Mouse (Mus musculus) neural tube, embryonic 13.5 days (tissue): ENCODE measurements around the gene Slc38a7. TPM values are rescaled to one million over a fixed set of nuclear protein-coding genes. Genes with fewer than 3 reads are reported as not detected.

Experiments used
- ATAC-seq: fragments of 200-750 bp; cut with Nextera tagmentation; 2 replicates; pipeline ENCODE4 v1.8.0; 2017; ENCODE audit warnings: low read depth, mild to moderate bottlenecking, moderate TSS enrichment, moderate library complexity
- H3K27ac ChIP-seq: fragments of 300-500 bp; sonication (generic); replicated peaks from 2 replicates; pipeline ENCODE4 v1.5.1; 2015; ENCODE audit warnings: moderate library complexity, mild to moderate bottlenecking, inconsistent platforms
- H3K27me3 ChIP-seq: fragments of 300-500 bp; sonication (generic); 2 replicates; pipeline ENCODE4 v1.6.1; 2015; ENCODE audit warnings: mild to moderate bottlenecking, inconsistent platforms
- H3K36me3 ChIP-seq: fragments of 300-500 bp; sonication (generic); 2 replicates; pipeline ENCODE4 v1.6.1; 2015; ENCODE audit warnings: mild to moderate bottlenecking, inconsistent platforms
- H3K4me1 ChIP-seq: fragments of 300-500 bp; sonication (generic); replicated peaks from 2 replicates; pipeline ENCODE4 v1.6.1; 2015; ENCODE audit warnings: inconsistent platforms
- H3K4me2 ChIP-seq: fragments of 300-500 bp; sonication (generic); 2 replicates; pipeline ENCODE4 v1.6.1; 2015; ENCODE audit warnings: inconsistent platforms, mild to moderate bottlenecking, moderate library complexity
- H3K4me3 ChIP-seq: fragments of 300-500 bp; sonication (generic); 2 replicates; pipeline ENCODE4 v1.5.1; 2015; ENCODE audit warnings: mild to moderate bottlenecking, inconsistent platforms
- H3K9ac ChIP-seq: fragments of 300-500 bp; sonication (generic); 2 replicates; pipeline ENCODE4 v1.6.1; 2015; ENCODE audit warnings: moderate library complexity, mild to moderate bottlenecking, inconsistent platforms
- H3K9me3 ChIP-seq: fragments of 300-500 bp; sonication (generic); 2 replicates; pipeline ENCODE4 v1.6.1; 2016; ENCODE audit warnings: inconsistent platforms
- WGBS: fragments of 180-500 bp; shearing (Covaris S2); methylation state at CpG from one replicate; pipeline ENCODE4 v1.1.7; 2015; 5-methylcytosine and 5-hydroxymethylcytosine counted together
- polyA plus RNA-seq: library from polyadenylated mRNA; unstranded; fragments of >200 nt; fragmentation: Nextera tagmentation; extraction: Ambion mirVana; gene quantifications from 2 replicates; pipeline ENCODE4 v1.2.1, GENCODE M21; 2015

Gene Slc38a7
- polyA plus RNA-seq, 1 experiment from 2014 or later, result 22.0 TPM

GRCm38 (mm10) chr8:95818211-95818610, 35.1 kb downstream of the Slc38a7 start:
- H3K9ac ChIP-seq, result no peak overlapping the region
- no peak for ATAC-seq
- H3K9me3 ChIP-seq, result no peaks in the 10 kb centered on the region
- H3K27ac ChIP-seq, result no peak overlapping the region
- H3K36me3 ChIP-seq, result no peaks in the 10 kb centered on the region
- H3K27me3 ChIP-seq, result no peaks in the 10 kb centered on the region
- H3K4me1 ChIP-seq, result no peaks in the 10 kb centered on the region
- 48% methylated on average over 1 of the region's 1 CpGs for whole genome bisulfite sequencing
- no peak overlapping the region for H3K4me2 ChIP-seq
- no peak overlapping the region for H3K4me3 ChIP-seq

DNA sequence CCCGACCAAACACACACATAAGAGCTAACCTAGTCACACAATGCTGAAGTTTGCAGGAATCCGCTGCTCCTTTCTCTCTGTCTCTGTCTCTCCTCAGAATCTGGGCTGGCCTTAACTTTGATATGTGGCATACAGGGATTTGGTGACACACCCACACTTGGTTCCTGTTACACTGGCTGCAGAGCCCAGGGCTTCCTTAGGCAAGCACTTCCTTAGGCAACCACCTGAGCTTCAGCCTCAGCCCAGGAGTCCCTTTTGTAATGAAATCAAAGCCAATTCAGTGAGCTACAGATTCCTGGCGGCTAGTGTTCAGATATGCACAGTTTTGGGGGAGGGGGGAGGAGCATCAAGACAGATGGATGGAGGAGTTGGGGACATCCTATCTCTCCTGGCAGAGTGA, 35.7 kb downstream of the Slc38a7 start:
- Histone ChIP-seq H3K9ac (no peak overlapping the region), H3K4me1 (no peaks in the 10 kb centered on the region), H3K27me3 (no peaks in the 10 kb centered on the region), H3K4me2 (no peak overlapping the region), H3K36me3 (no peaks in the 10 kb centered on the region), H3K9me3 (no peaks in the 10 kb centered on the region), H3K4me3 (no peak overlapping the region), H3K27ac (no peak overlapping the region)
- no peak for ATAC-seq
- WGBS, result 67% methylated on average over 3 of the region's 3 CpGs

GRCm38 (mm10) chr8:95816044-95816708, 37.2 kb downstream of the Slc38a7 start:
- 42% methylated on average over 6 of the region's 6 CpGs for WGBS
- H3K27ac ChIP-seq, result no peak overlapping the region
- H3K9me3 ChIP-seq, result no peaks in the 10 kb centered on the region
- H3K4me1 ChIP-seq, result no peaks in the 10 kb centered on the region
- H3K36me3 ChIP-seq, result no peaks in the 10 kb centered on the region
- H3K4me3 ChIP-seq, result no peak overlapping the region
- H3K4me2 ChIP-seq, result no peak overlapping the region
- ATAC-seq, result no peak
- no peaks in the 10 kb centered on the region for H3K27me3 ChIP-seq
- H3K9ac ChIP-seq, result no peak overlapping the region

- 55% methylated on average over 3 of the region's 3 CpGs for WGBS
- no peak overlapping the region for H3K4me3 ChIP-seq
- ATAC-seq, result no peak
- H3K36me3 ChIP-seq, result no peaks in the 10 kb centered on the region
- H3K27ac ChIP-seq, result no peak overlapping the region
- no peaks in the 10 kb centered on the region for H3K9me3 ChIP-seq
- H3K9ac ChIP-seq, result no peak overlapping the region
- peaks cover 12% of the 10 kb centered on the region for H3K4me1 ChIP-seq
- no peak overlapping the region for H3K4me2 ChIP-seq
- no peaks in the 10 kb centered on the region for H3K27me3 ChIP-seq
Measured at GRCm38 (mm10) chr8:95810184-95810591, 43.2 kb downstream of the Slc38a7 start.

DNA sequence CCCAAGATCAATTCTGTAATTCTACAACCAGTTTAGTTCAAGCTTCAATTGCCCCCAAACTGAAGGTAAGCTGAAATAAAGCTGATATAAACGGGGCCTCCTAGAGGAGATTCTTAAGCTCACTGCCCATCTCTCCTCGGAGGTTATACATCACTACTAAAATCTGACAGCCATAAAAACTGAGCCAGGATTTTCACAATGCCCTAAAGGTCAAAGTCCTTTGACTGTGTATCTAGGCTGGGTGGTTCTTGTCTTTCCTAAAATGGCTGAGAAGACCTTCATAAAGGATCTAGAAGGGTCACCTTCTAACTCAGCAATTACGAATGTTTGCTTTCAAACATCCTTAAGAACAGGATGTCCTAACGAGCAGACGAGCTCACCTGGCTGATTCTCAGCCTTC, 44.2 kb downstream of the Slc38a7 start:
- 87% methylated on average over 5 of the region's 5 CpGs for WGBS
- Histone ChIP-seq H3K4me2 (no peak overlapping the region), H3K36me3 (no peaks in the 10 kb centered on the region), H3K4me3 (no peak overlapping the region), H3K27me3 (no peaks in the 10 kb centered on the region), H3K4me1 (peaks cover 19% of the 10 kb centered on the region), H3K27ac (no peak overlapping the region), H3K9ac (no peak overlapping the region), H3K9me3 (no peaks in the 10 kb centered on the region)
- no peak for ATAC-seq

DNA sequence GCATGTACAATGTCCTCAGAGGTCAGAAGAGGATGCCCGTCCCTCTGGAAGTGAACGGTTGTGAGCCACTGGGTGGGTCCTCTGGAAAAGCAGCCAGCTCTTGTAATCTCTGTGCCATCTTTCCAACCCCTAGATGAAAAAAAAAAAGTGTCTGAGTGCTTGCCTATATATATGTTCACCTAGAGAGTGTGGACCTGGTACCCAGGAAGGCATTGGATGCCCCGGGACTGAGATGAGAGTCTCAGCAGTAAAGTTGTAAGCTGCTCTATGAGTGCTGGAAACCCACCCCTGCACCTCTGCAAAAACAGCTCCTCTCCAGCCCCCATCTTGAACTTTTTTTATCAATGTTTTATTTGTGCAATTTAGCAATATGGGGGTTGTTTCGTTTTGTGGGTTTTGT, 44.7 kb downstream of the Slc38a7 start:
- no peaks in the 10 kb centered on the region for H3K27me3 ChIP-seq

GRCm38 (mm10) chr8:95807861-95808260, 45.5 kb downstream of the Slc38a7 start:
- ATAC-seq, result peak; percentile 96
- H3K4me1 ChIP-seq, result peaks cover 19% of the 10 kb centered on the region
- H3K27ac ChIP-seq, result peak overlapping the region; percentile 96
- peak overlapping the region; percentile 99 for H3K4me3 ChIP-seq
- H3K9me3 ChIP-seq, result no peaks in the 10 kb centered on the region
- under 1% methylated on average over 20 of the region's 20 CpGs for WGBS
- H3K27me3 ChIP-seq, result no peaks in the 10 kb centered on the region
- H3K9ac ChIP-seq, result peak overlapping the region; percentile 63
- H3K36me3 ChIP-seq, result no peaks in the 10 kb centered on the region
- peak overlapping the region; percentile 98 for H3K4me2 ChIP-seq

More for the DNA sequence above, 44.7 kb downstream of the Slc38a7 start:
- Histone ChIP-seq H3K27ac (no peak overlapping the region), H3K36me3 (no peaks in the 10 kb centered on the region), H3K9me3 (no peaks in the 10 kb centered on the region), H3K4me3 (no peak overlapping the region), H3K9ac (no peak overlapping the region), H3K4me2 (no peak overlapping the region), H3K4me1 (peaks cover 19% of the 10 kb centered on the region)
- ATAC-seq, result no peak
- WGBS, result 89% methylated on average over 4 of the region's 4 CpGs

- under 1% methylated on average over 44 of the region's 44 CpGs for WGBS
Measured at GRCm38 (mm10) chr8:95807331-95807843, 46.0 kb downstream of the Slc38a7 start, which contains the start of gene Cnot1. TSS of gene Cnot1 (minus strand) at chr8:95807464.

GRCm38 (mm10) chr8:95806461-95807191, 46.7 kb downstream of the Slc38a7 start:
- peak overlapping the region; percentile 99 for H3K4me3 ChIP-seq
- under 1% methylated on average over 54 of the region's 69 CpGs for WGBS
- no peak; the same call in 1 of the 2 replicates for ATAC-seq

More at GRCm38 (mm10) chr8:95807331-95807843, 46.0 kb downstream of the Slc38a7 start, which contains the start of gene Cnot1:
- peak within 1 kb of the TSS; percentile 98 for H3K4me2 ChIP-seq
- peaks cover 21% of the 10 kb centered on the region for H3K4me1 ChIP-seq
- H3K27me3 ChIP-seq, result no peaks in the 10 kb centered on the region
- no peaks in the 10 kb centered on the region for H3K9me3 ChIP-seq
- H3K36me3 ChIP-seq, result no peaks in the 10 kb centered on the region
- H3K4me3 ChIP-seq, result peak within 1 kb of the TSS; percentile 99
- H3K27ac ChIP-seq, result peak within 1 kb of the TSS; percentile 96
- ATAC-seq, result peak; percentile 98
- H3K9ac ChIP-seq, result peak within 1 kb of the TSS; percentile 98

GRCm38 (mm10) chr8:95805482-95805881, 47.9 kb downstream of the Slc38a7 start:
- peak overlapping the region; percentile 99 for H3K4me3 ChIP-seq
- ATAC-seq, result no peak
- H3K27ac ChIP-seq, result no peak overlapping the region
- WGBS, result 60% methylated on average over 2 of the region's 2 CpGs
- H3K4me1 ChIP-seq, result peaks cover 32% of the 10 kb centered on the region
- H3K4me2 ChIP-seq, result peak overlapping the region; percentile 98
- H3K27me3 ChIP-seq, result no peaks in the 10 kb centered on the region
- H3K36me3 ChIP-seq, result 0 out of 2 replicates have a peak, but pooled peaks cover 5% of the 10 kb centered on the region
- H3K9ac ChIP-seq, result peak overlapping the region; percentile 98
- H3K9me3 ChIP-seq, result no peaks in the 10 kb centered on the region

More at GRCm38 (mm10) chr8:95806461-95807191, 46.7 kb downstream of the Slc38a7 start:
- H3K36me3 ChIP-seq, result no peaks in the 10 kb centered on the region
- H3K27ac ChIP-seq, result peak overlapping the region; percentile 94
- peaks cover 29% of the 10 kb centered on the region for H3K4me1 ChIP-seq
- H3K4me2 ChIP-seq, result peak overlapping the region; percentile 98
- H3K9ac ChIP-seq, result peak overlapping the region; percentile 98
- H3K9me3 ChIP-seq, result no peaks in the 10 kb centered on the region
- no peaks in the 10 kb centered on the region for H3K27me3 ChIP-seq

GRCm38 (mm10) chr8:95802231-95802630, 51.1 kb downstream of the Slc38a7 start:
- no peak for ATAC-seq
- no peak overlapping the region for H3K9ac ChIP-seq
- no peaks in the 10 kb centered on the region for H3K27me3 ChIP-seq
- 0 out of 2 replicates have a peak, but pooled peaks cover 5% of the 10 kb centered on the region for H3K36me3 ChIP-seq
- no peak overlapping the region for H3K4me2 ChIP-seq
- 94% methylated on average over 8 of the region's 8 CpGs for WGBS
- no peak overlapping the region for H3K4me3 ChIP-seq
- H3K4me1 ChIP-seq, result peaks cover 36% of the 10 kb centered on the region
- H3K9me3 ChIP-seq, result no peaks in the 10 kb centered on the region
- no peak overlapping the region for H3K27ac ChIP-seq

DNA sequence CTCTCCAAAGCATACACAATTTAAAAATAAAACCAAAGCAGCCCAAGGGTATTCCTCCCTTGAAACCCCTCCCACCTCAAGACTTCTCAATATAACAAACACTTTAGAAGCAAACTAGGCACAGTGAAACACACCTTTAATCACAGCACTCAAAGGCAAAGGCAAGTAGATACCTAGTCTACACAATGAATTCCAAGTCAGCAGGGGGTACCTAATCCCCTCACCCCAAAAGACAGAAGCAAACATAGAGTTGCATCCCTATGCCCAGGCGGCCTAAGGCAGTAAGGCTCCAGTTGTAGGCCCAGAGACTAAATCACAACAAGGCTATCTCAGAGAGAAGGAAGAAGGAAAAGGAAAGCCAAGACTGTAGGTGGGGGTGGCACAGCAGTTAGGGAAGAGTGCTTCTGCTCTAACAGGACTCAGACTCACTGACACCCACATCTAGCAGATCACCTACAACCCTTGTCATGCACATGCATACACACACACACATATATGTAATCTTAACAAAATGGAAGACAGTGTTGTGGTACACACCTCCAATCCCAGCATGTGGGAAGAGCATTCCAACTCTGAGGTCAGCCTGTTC, 51.8 kb downstream of the Slc38a7 start:
- no peak overlapping the region for H3K4me3 ChIP-seq
- no peak overlapping the region for H3K9ac ChIP-seq
- H3K9me3 ChIP-seq, result no peaks in the 10 kb centered on the region
- 96% methylated on average over 1 of the region's 1 CpGs for WGBS
- ATAC-seq, result no peak
- H3K4me2 ChIP-seq, result no peak overlapping the region
- no peak overlapping the region for H3K27ac ChIP-seq
- peaks cover 36% of the 10 kb centered on the region for H3K4me1 ChIP-seq
- H3K27me3 ChIP-seq, result no peaks in the 10 kb centered on the region
- 0 out of 2 replicates have a peak, but pooled peaks cover 5% of the 10 kb centered on the region for H3K36me3 ChIP-seq
